Mouse (Mus musculus) lung, postnatal 0 days (tissue): ENCODE measurements around the gene Coq8a. TPM values are rescaled to one million over a fixed set of nuclear protein-coding genes. Genes with fewer than 3 reads are reported as not detected.

Experiments used
- ATAC-seq: fragments of 200-750 bp; cut with Nextera tagmentation; 2 replicates; pipeline ENCODE4 v1.8.0; 2017; ENCODE audit warnings: moderate library complexity
- DNase-seq: peaks from one replicate; pipeline ENCODE4 v3.0.0-alpha.2; 2016; ENCODE audit warnings: low spot score
- H3K27ac ChIP-seq: fragments of 300-500 bp; sonication (generic); 2 replicates; pipeline ENCODE4 v1.5.1; 2014; ENCODE audit warnings: antibody characterized with exemption, mild to moderate bottlenecking, low read length, mixed read lengths
- H3K27me3 ChIP-seq: fragments of 300-500 bp; sonication (generic); replicated peaks from 2 replicates; pipeline ENCODE4 v1.6.1; 2014; ENCODE audit warnings: low read length, mixed read lengths; ENCODE audit not compliant: insufficient read depth
- H3K36me3 ChIP-seq: fragments of 300-500 bp; sonication (generic); 2 replicates; pipeline ENCODE4 v1.6.1; 2014; ENCODE audit warnings: low read length, mixed read lengths; ENCODE audit not compliant: insufficient read depth
- H3K4me1 ChIP-seq: fragments of 300-500 bp; sonication (generic); 2 replicates; pipeline ENCODE4 v1.6.1; 2014; ENCODE audit warnings: antibody characterized with exemption, low read depth, low read length, mixed read lengths; ENCODE audit not compliant: insufficient read depth
- H3K4me2 ChIP-seq: fragments of 300-500 bp; sonication (generic); replicated peaks from 2 replicates; pipeline ENCODE4 v1.6.1; 2014; ENCODE audit warnings: low read depth, mild to moderate bottlenecking, low read length, moderate library complexity, mixed read lengths
- H3K4me3 ChIP-seq: fragments of 300-500 bp; sonication (generic); 2 replicates; pipeline ENCODE4 v1.5.1; 2014; ENCODE audit warnings: low read depth, low read length
- H3K9ac ChIP-seq: fragments of 300-500 bp; sonication (generic); replicated peaks from 2 replicates; pipeline ENCODE4 v1.6.1; 2014; ENCODE audit warnings: low read depth, mild to moderate bottlenecking
- H3K9me3 ChIP-seq: fragments of 300-500 bp; sonication (generic); 2 replicates; pipeline ENCODE4 v1.6.1; 2016; ENCODE audit warnings: low read length, mixed read lengths
- CTCF ChIP-seq: IDR thresholded peaks from 2 replicates; pipeline ENCODE4 v1.5.1; 2016; ENCODE audit warnings: antibody characterized with exemption, mild to moderate bottlenecking
- EP300 ChIP-seq: IDR thresholded peaks from 2 replicates; pipeline ENCODE4 v1.6.1; 2016; ENCODE audit warnings: antibody characterized with exemption, mild to moderate bottlenecking, control low read depth
- WGBS: fragments of 180-500 bp; shearing (Covaris S2); extraction: QIAGEN DNeasy Blood & Tissue Kit; methylation state at CpG from one replicate; pipeline ENCODE4 v1.1.7; 2014; 5-methylcytosine and 5-hydroxymethylcytosine counted together
- polyA plus RNA-seq: library from polyadenylated mRNA; unstranded; fragments of >200 nt; fragmentation: Nextera tagmentation; extraction: Ambion mirVana; gene quantifications from 2 replicates; pipeline ENCODE4 v1.2.1, GENCODE M21; 2015

Coq8a gene
- polyA plus RNA-seq, 1 experiment from 2014 or later: 18.6 TPM

GRCm38 (mm10) chr1:180174718-180175117, 24.7 kb downstream of the Coq8a start:
- no peak overlapping the region for H3K4me3 ChIP-seq
- no peaks in the 10 kb centered on the region for H3K36me3 ChIP-seq
- no peak for DNase-seq
- H3K9me3 ChIP-seq: no peaks in the 10 kb centered on the region
- no peak overlapping the region for H3K9ac ChIP-seq
- TF ChIP-seq EP300 (no peak), CTCF (no peak)
- no peaks in the 10 kb centered on the region; the same call in 1 of the 2 replicates for H3K4me1 ChIP-seq
- WGBS: 52% methylated on average over 6 of the region's 6 CpGs
- no peak for ATAC-seq
- no peak overlapping the region for H3K27ac ChIP-seq
- no peak overlapping the region for H3K4me2 ChIP-seq
- no peaks in the 10 kb centered on the region for H3K27me3 ChIP-seq

DNA sequence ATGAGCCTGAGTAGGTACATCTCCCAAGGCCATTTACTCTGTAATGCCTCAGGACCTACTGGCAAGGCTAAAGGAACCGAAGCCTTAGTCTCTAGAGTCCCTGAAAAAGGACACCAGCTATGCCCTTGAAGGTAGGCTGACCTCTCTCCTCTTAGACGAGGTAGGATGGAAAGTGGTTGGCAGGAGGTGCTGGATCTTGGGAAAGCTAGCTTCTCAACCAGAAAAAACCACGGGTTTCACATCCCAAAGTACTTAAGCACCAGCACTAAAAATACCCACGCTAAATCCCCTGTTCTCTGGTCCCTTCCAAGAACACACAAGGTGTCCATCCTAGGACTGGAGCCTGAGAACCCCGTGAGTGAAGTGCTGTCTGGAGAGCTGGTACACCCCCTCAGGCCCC, 26.4 kb downstream of the Coq8a start:
- no peak for ATAC-seq
- H3K27me3 ChIP-seq: no peaks in the 10 kb centered on the region
- no peak overlapping the region for H3K9ac ChIP-seq
- no peaks in the 10 kb centered on the region; the same call in 1 of the 2 replicates for H3K4me1 ChIP-seq
- no peak overlapping the region for H3K4me3 ChIP-seq
- no peak for DNase-seq
- no peak overlapping the region for H3K27ac ChIP-seq
- no peaks in the 10 kb centered on the region for H3K9me3 ChIP-seq
- 74% methylated on average over 5 of the region's 5 CpGs for WGBS
- no peaks in the 10 kb centered on the region for H3K36me3 ChIP-seq
- no peak for TF ChIP-seq EP300
- TF ChIP-seq CTCF: no peak
- H3K4me2 ChIP-seq: no peak overlapping the region

DNA sequence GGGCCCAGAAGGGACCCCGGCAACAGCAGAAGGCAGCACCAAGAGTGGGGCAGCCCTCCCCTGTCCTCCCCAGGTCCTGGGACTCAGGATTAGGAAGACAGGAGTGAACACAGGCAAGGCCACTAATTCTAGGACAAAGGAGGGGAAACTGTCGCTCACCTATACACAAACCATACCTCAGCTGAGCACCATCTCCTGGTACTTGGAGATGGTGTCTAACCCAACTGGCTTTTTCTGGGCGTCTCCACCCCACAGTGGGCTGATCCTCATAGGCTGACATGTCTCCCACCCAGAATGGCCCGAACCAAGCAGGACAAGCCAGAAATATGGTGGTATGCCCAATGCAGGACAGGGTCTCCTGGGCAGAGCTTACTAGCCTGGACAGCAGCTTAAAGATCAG, 26.8 kb downstream of the Coq8a start:
- Histone ChIP-seq H3K9me3 (no peaks in the 10 kb centered on the region), H3K36me3 (no peaks in the 10 kb centered on the region), H3K27ac (no peak overlapping the region), H3K4me1 (no peaks in the 10 kb centered on the region; the same call in 1 of the 2 replicates), H3K4me3 (no peak overlapping the region), H3K4me2 (no peak overlapping the region), H3K27me3 (no peaks in the 10 kb centered on the region), H3K9ac (no peak overlapping the region)
- DNase-seq: no peak
- ATAC-seq: no peak
- no peak for TF ChIP-seq CTCF
- 84% methylated on average over 4 of the region's 4 CpGs for WGBS

GRCm38 (mm10) chr1:180171883-180172282, 27.5 kb downstream of the Coq8a start:
- WGBS: 73% methylated on average over 2 of the region's 2 CpGs
- Histone ChIP-seq H3K4me1 (no peaks in the 10 kb centered on the region), H3K9ac (no peak overlapping the region), H3K4me3 (no peak overlapping the region), H3K9me3 (no peaks in the 10 kb centered on the region), H3K4me2 (no peak overlapping the region), H3K27me3 (no peaks in the 10 kb centered on the region), H3K27ac (no peak overlapping the region), H3K36me3 (no peaks in the 10 kb centered on the region)
- DNase-seq: no peak
- TF ChIP-seq CTCF: no peak
- ATAC-seq: no peak

DNA sequence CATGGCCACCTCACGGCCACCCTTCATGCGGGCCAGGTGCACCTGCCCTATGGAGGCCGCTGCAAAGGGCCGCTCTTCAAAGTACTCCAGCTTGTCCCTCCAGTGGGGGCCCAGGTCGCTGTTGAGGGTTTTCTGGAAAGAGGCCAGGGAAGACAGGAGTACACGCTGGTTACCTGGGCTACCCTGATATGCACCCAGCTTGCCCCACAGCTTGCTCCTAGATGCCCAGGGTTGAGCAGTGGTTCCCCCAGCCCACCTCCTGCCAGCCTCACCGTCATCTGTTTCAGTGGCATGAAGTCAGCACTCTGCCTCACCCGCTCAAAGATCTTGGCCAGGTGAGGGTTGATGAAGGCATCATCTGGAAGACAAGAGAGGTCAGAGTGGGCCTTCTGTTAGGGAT, 29.3 kb downstream of the Coq8a start:
- no peak for DNase-seq

DNA sequence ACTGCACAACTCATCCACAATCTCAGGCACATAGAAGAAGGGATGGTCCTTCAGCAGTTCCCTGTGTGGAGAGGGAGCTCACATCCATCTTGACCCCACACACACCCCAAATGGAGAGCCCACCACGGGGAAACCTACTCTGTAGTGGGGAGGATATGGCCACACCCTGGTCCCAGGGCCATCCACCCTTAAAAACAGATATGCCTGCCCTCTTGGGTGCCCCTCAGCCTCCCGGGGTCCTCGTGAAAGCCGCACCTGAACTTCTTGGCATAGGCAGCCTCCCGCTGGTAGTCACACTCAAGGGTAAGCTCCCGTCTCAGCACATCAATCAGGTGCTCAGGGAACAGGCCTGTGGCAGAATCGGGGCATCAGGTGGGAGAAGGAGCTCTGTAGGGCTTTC, 30.2 kb downstream of the Coq8a start:
- no peaks in the 10 kb centered on the region for H3K4me1 ChIP-seq
- WGBS: 77% methylated on average over 7 of the region's 7 CpGs
- no peak for ATAC-seq
- DNase-seq: no peak
- no peaks in the 10 kb centered on the region for H3K9me3 ChIP-seq
- no peak for TF ChIP-seq EP300
- H3K36me3 ChIP-seq: peaks cover 4% of the 10 kb centered on the region
- no peak overlapping the region for H3K9ac ChIP-seq
- H3K4me2 ChIP-seq: no peak overlapping the region
- H3K27me3 ChIP-seq: no peaks in the 10 kb centered on the region
- no peak overlapping the region for H3K4me3 ChIP-seq
- no peak overlapping the region for H3K27ac ChIP-seq

More for the DNA sequence above, 29.3 kb downstream of the Coq8a start:
- no peak overlapping the region for H3K9ac ChIP-seq
- no peaks in the 10 kb centered on the region for H3K9me3 ChIP-seq
- TF ChIP-seq EP300: no peak
- no peak for TF ChIP-seq CTCF
- H3K4me3 ChIP-seq: no peak overlapping the region
- H3K27ac ChIP-seq: no peak overlapping the region
- no peak for ATAC-seq
- H3K36me3 ChIP-seq: peaks cover 4% of the 10 kb centered on the region; the same call in 1 of the 2 replicates
- H3K27me3 ChIP-seq: no peaks in the 10 kb centered on the region
- H3K4me2 ChIP-seq: no peak overlapping the region
- H3K4me1 ChIP-seq: no peaks in the 10 kb centered on the region
- 58% methylated on average over 8 of the region's 8 CpGs for WGBS

DNA sequence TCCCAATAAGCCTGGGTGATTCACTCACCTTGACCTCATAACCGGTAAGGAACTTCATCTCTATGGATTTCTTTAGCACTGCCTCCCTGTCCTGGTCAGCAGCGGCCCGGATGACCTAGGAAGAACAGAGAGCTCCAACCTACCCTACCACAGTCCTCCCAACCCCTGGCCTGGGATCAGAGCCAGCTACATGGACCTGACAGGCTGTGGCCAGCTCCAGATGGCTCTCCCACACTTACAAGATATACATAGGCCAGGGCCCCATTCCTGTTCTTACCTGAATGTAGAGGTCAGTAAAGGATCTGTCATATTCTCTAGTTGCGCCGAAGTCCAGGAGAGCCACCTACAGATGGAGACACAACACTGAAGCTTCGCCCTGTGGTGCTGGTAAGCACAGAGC, 31.1 kb downstream of the Coq8a start:
- no peak for TF ChIP-seq EP300
- no peak for TF ChIP-seq CTCF
- H3K4me3 ChIP-seq: no peak overlapping the region

More for the DNA sequence above, 31.1 kb downstream of the Coq8a start:
- 92% methylated on average over 6 of the region's 6 CpGs for WGBS
- Histone ChIP-seq H3K27ac (no peak overlapping the region), H3K36me3 (peaks cover 4% of the 10 kb centered on the region), H3K9me3 (no peaks in the 10 kb centered on the region), H3K27me3 (no peaks in the 10 kb centered on the region), H3K4me2 (no peak overlapping the region), H3K4me1 (no peaks in the 10 kb centered on the region), H3K9ac (no peak overlapping the region)
- DNase-seq (no peak), ATAC-seq (no peak)
